ENCODE assay signal across 8 mouse cellular contexts in the genomic region with DNA sequence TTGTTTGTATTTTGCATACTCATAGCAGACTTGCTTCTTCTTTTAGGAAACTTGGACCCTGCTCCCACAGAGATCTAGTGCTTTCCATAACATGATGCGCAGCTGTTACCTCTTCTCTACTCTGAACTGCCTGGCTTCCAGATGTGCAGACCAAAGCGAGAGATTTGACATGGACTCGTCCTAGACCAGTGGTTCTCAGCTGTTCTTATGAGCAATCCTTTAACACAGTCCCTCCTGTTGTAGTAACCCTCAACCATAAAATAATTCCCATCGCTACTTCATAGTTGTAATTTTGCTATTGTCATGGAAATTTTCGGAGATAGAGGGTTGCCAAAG.
DNase-seq lines count a peak whose midpoint lies in the region; ATAC-seq lines count a peak whose summit lies in the region.

No protein-coding gene starts in this region.

- H3K36me3 ChIP-seq in heart, embryonic 13.5 days: no peaks in the 10 kb centered on the region
- no peaks in the 10 kb centered on the region for H3K36me3 ChIP-seq in embryonic facial prominence, embryonic 12.5 days
- no peaks in the 10 kb centered on the region for H3K36me3 ChIP-seq in hindbrain, embryonic 15.5 days
- H3K36me3 ChIP-seq in midbrain, embryonic 13.5 days: no peaks in the 10 kb centered on the region

- intact Hi-C loops in heart, postnatal 10 days (cut with DNase I): loop anchor here (5.0 kb wide), 1 partner anchor 86 kb away; no protein-coding TSS in a partner anchor

- peak overlapping the region; percentile 64 for H3K4me3 ChIP-seq in heart, embryonic 13.5 days
- peak overlapping the region; percentile 46 for H3K4me3 ChIP-seq in embryonic facial prominence, embryonic 12.5 days
- peak overlapping the region; percentile 49 for H3K4me3 ChIP-seq in hindbrain, embryonic 15.5 days
- H3K4me3 ChIP-seq in midbrain, embryonic 13.5 days (replicated peaks): peak overlapping the region; percentile 50

- ATAC-seq in heart, embryonic 13.5 days (ENCODE audit: extremely low read depth, insufficient number of reproducible peaks, low FRiP score, low TSS enrichment): no peak
- no peak for ATAC-seq in embryonic facial prominence, embryonic 12.5 days (ENCODE audit: insufficient number of reproducible peaks, insufficient read depth, low FRiP score, low TSS enrichment)
- no peak for ATAC-seq in hindbrain, embryonic 15.5 days (ENCODE audit: low FRiP score, low read depth)
- ATAC-seq in midbrain, embryonic 13.5 days: peak; percentile 25; the same call in 1 of the 2 replicates

- no peaks in the 10 kb centered on the region for H3K27me3 ChIP-seq in heart, embryonic 13.5 days (replicated peaks)
- no peaks in the 10 kb centered on the region for H3K27me3 ChIP-seq in embryonic facial prominence, embryonic 12.5 days
- H3K27me3 ChIP-seq in hindbrain, embryonic 15.5 days: no peaks in the 10 kb centered on the region
- no peaks in the 10 kb centered on the region for H3K27me3 ChIP-seq in midbrain, embryonic 13.5 days

- peak overlapping the region; percentile 85 for H3K9ac ChIP-seq in heart, embryonic 13.5 days
- H3K9ac ChIP-seq in embryonic facial prominence, embryonic 12.5 days: no peak overlapping the region
- peak overlapping the region; percentile 61 for H3K9ac ChIP-seq in hindbrain, embryonic 15.5 days
- no peak overlapping the region for H3K9ac ChIP-seq in midbrain, embryonic 13.5 days (replicated peaks)

- H3K27ac ChIP-seq in heart, embryonic 13.5 days (replicated peaks): peak overlapping the region; percentile 71
- 0 out of 2 replicates have a peak overlapping the region, but pooled peaks have one; percentile 41 for H3K27ac ChIP-seq in embryonic facial prominence, embryonic 12.5 days
- peak overlapping the region; percentile 94 for H3K27ac ChIP-seq in hindbrain, embryonic 15.5 days (replicated peaks)
- peak overlapping the region; percentile 85 for H3K27ac ChIP-seq in midbrain, embryonic 13.5 days

- WGBS in heart, embryonic 13.5 days: 56% methylated on average over 5 of the region's 5 CpGs
- WGBS in embryonic facial prominence, embryonic 12.5 days: 40% methylated on average over 5 of the region's 5 CpGs
- WGBS in hindbrain, embryonic 15.5 days: 32% methylated on average over 5 of the region's 5 CpGs
- 44% methylated on average over 5 of the region's 5 CpGs for WGBS in midbrain, embryonic 13.5 days

- DNase-seq in heart, postnatal 10 days: no peak
- no peak for DNase-seq in adrenal gland, adult 18-20 months (ENCODE audit: low spot score in 2 of 2)
- no peak for DNase-seq in frontal cortex, postnatal 10 days (ENCODE audit: low spot score in 2 of 2)
- DNase-seq in kidney, adult 11 months: no peak

- H3K4me2 ChIP-seq in heart, embryonic 13.5 days: peak overlapping the region; percentile 86
- peak overlapping the region; percentile 81 for H3K4me2 ChIP-seq in embryonic facial prominence, embryonic 12.5 days (replicated peaks)
- peak overlapping the region; percentile 83 for H3K4me2 ChIP-seq in hindbrain, embryonic 15.5 days
- peak overlapping the region; percentile 71 for H3K4me2 ChIP-seq in midbrain, embryonic 13.5 days (replicated peaks)

- no peaks in the 10 kb centered on the region for H3K9me3 ChIP-seq in heart, embryonic 13.5 days
- H3K9me3 ChIP-seq in embryonic facial prominence, embryonic 12.5 days: no peaks in the 10 kb centered on the region
- H3K9me3 ChIP-seq in hindbrain, embryonic 15.5 days: no peaks in the 10 kb centered on the region
- H3K9me3 ChIP-seq in midbrain, embryonic 13.5 days: no peaks in the 10 kb centered on the region

- H3K4me1 ChIP-seq in heart, embryonic 13.5 days: peaks cover 33% of the 10 kb centered on the region
- peaks cover 13% of the 10 kb centered on the region for H3K4me1 ChIP-seq in embryonic facial prominence, embryonic 12.5 days
- H3K4me1 ChIP-seq in hindbrain, embryonic 15.5 days (replicated peaks): peaks cover 15% of the 10 kb centered on the region
- H3K4me1 ChIP-seq in midbrain, embryonic 13.5 days (replicated peaks): peaks cover 16% of the 10 kb centered on the region; the same call in 1 of the 2 replicates

Comparison
In these comparisons a context has a peak if more than half of its experiments do, and no peak if none do; other contexts are left out.
1. H3K27ac ChIP-seq: peak in every context shown above with its lines; median percentile 94 in hindbrain, embryonic 15.5 days; 85 in midbrain, embryonic 13.5 days; 71 in heart, embryonic 13.5 days; 41 in embryonic facial prominence, embryonic 12.5 days.
2. H3K9ac ChIP-seq: peak in heart, embryonic 13.5 days (single experiment) and hindbrain, embryonic 15.5 days (single experiment); none in embryonic facial prominence, embryonic 12.5 days (single experiment) and midbrain, embryonic 13.5 days (single experiment).
3. Peak in every context shown above with its lines, with median percentiles within 50 percentile points of each other: H3K4me2 ChIP-seq and H3K4me3 ChIP-seq.